In genomic region chr11:98599291-98599690, GRCm38 (mm10) we compare ENCODE assay signal across 13 mouse cellular contexts. TPM values are rescaled to one million over a fixed set of nuclear protein-coding genes. Genes with fewer than 3 reads are reported as not detected.
DNase-seq lines count a peak whose midpoint lies in the region; ATAC-seq and TF ChIP-seq lines count a peak whose summit lies in the region.
"Had no signal": no experiment of that assay in that cellular context is flagged by ENCODE, and none has a peak within 500 bp of the region (broad histone marks: within the 10 kb centered on the region; RNA-seq: fewer than 3 reads in every experiment).

No protein-coding gene starts in this region.

- no peak overlapping the region for H3K4me2 ChIP-seq in hindbrain, embryonic 13.5 days
- no peak overlapping the region for H3K4me2 ChIP-seq in hindbrain, embryonic 12.5 days (replicated peaks)
- peak overlapping the region; percentile 31; the same call in 1 of the 2 replicates for H3K4me2 ChIP-seq in forebrain, embryonic 15.5 days (replicated peaks)
- H3K4me2 ChIP-seq: kidney, embryonic 15.5 days had no signal

- WGBS in cerebellum, adult 2 months: 2% methylated on average over 18 of the region's 18 CpGs
- WGBS in hindbrain, embryonic 13.5 days: 37% methylated on average over 18 of the region's 18 CpGs
- WGBS in hindbrain, embryonic 12.5 days: 46% methylated on average over 18 of the region's 18 CpGs
- WGBS in forebrain, embryonic 15.5 days: 37% methylated on average over 18 of the region's 18 CpGs

- H3K27ac ChIP-seq in cerebellum, adult 2 months (ENCODE audit: insufficient read depth, low read length): no peak overlapping the region
- H3K27ac ChIP-seq in hindbrain, embryonic 13.5 days: no peak overlapping the region
- H3K27ac ChIP-seq in hindbrain, embryonic 12.5 days: no peak overlapping the region
- H3K27ac ChIP-seq in forebrain, embryonic 15.5 days (replicated peaks): no peak overlapping the region
- H3K27ac ChIP-seq: kidney, embryonic 15.5 days had no signal

- TF ChIP-seq POLR2A in cerebellum, adult 2 months (IDR thresholded peaks at IDR 0.05; ENCODE audit: borderline replicate concordance, insufficient read depth, low read length): no peak

- H3K27me3 ChIP-seq in cerebellum, adult 2 months (ENCODE audit: control insufficient read depth, insufficient read depth, low read length): no peaks in the 10 kb centered on the region
- peaks cover 48% of the 10 kb centered on the region for H3K27me3 ChIP-seq in hindbrain, embryonic 13.5 days
- peaks cover 43% of the 10 kb centered on the region for H3K27me3 ChIP-seq in hindbrain, embryonic 12.5 days
- H3K27me3 ChIP-seq in E14TG2a.4 (ENCODE audit: insufficient read depth, low read length): peaks cover 39% of the 10 kb centered on the region
- H3K27me3 ChIP-seq in forebrain, embryonic 15.5 days: peaks cover 4% of the 10 kb centered on the region; the same call in 1 of the 2 replicates

- H3K9ac ChIP-seq in hindbrain, embryonic 13.5 days: 0 out of 2 replicates have a peak overlapping the region, but pooled peaks have one; percentile 13
- no peak overlapping the region for H3K9ac ChIP-seq in hindbrain, embryonic 12.5 days
- no peak overlapping the region for H3K9ac ChIP-seq in forebrain, embryonic 15.5 days (replicated peaks)
- H3K9ac ChIP-seq: kidney, embryonic 15.5 days had no signal

- no peak for ATAC-seq in hindbrain, embryonic 13.5 days (ENCODE audit: low FRiP score)
- ATAC-seq in hindbrain, embryonic 12.5 days (ENCODE audit: low FRiP score): no peak
- no peak for ATAC-seq in forebrain, embryonic 15.5 days (replicated peaks)

- no peaks in the 10 kb centered on the region for H3K9me3 ChIP-seq in hindbrain, embryonic 13.5 days
- no peaks in the 10 kb centered on the region for H3K9me3 ChIP-seq in hindbrain, embryonic 12.5 days (replicated peaks)
- H3K9me3 ChIP-seq in E14TG2a.4 (ENCODE audit: low read length): no peaks in the 10 kb centered on the region
- no peaks in the 10 kb centered on the region for H3K9me3 ChIP-seq in forebrain, embryonic 15.5 days
- H3K9me3 ChIP-seq: kidney, embryonic 15.5 days had no signal

- H3K4me1 ChIP-seq in cerebellum, adult 2 months (ENCODE audit: control insufficient read depth, insufficient read depth, low read length): no peaks in the 10 kb centered on the region
- peaks cover 13% of the 10 kb centered on the region; the same call in 1 of the 2 replicates for H3K4me1 ChIP-seq in hindbrain, embryonic 13.5 days (replicated peaks)
- peaks cover 7% of the 10 kb centered on the region for H3K4me1 ChIP-seq in hindbrain, embryonic 12.5 days
- peaks cover 33% of the 10 kb centered on the region for H3K4me1 ChIP-seq in E14TG2a.4 (replicated peaks; ENCODE audit: low read depth, low read length)
- H3K4me1 ChIP-seq in forebrain, embryonic 15.5 days: peaks cover 12% of the 10 kb centered on the region

- DNase-seq in cerebellum, adult 2 months: no peak
- DNase-seq in cerebellum, adult 11-12 months: no peak
- DNase-seq in spleen, adult 18-20 months: no peak
- DNase-seq in right cerebral cortex, postnatal 10 days (ENCODE audit: low spot score in 2 of 2): no peak
- DNase-seq: adrenal gland, adult 8-10 months; layer of hippocampus, adult 9-11 months had no signal

- TF ChIP-seq CTCF in cerebellum, adult 2 months (IDR thresholded peaks at IDR 0.05; ENCODE audit: borderline replicate concordance, insufficient read depth, low read depth, low read length): no peak
- TF ChIP-seq CTCF in E14TG2a.4 (conservative IDR thresholded peaks at IDR 0.05; ENCODE audit: low read length): no peak

- H3K36me3 ChIP-seq in hindbrain, embryonic 13.5 days: no peaks in the 10 kb centered on the region
- no peaks in the 10 kb centered on the region for H3K36me3 ChIP-seq in hindbrain, embryonic 12.5 days
- H3K36me3 ChIP-seq in E14TG2a.4 (ENCODE audit: insufficient read depth, low read length): no peaks in the 10 kb centered on the region
- no peaks in the 10 kb centered on the region for H3K36me3 ChIP-seq in forebrain, embryonic 15.5 days
- H3K36me3 ChIP-seq: kidney, embryonic 15.5 days had no signal

- peak overlapping the region; percentile 58 for H3K4me3 ChIP-seq in cerebellum, adult 2 months (replicated peaks; ENCODE audit: insufficient read depth, low read depth, low read length)
- no peak overlapping the region for H3K4me3 ChIP-seq in hindbrain, embryonic 13.5 days
- H3K4me3 ChIP-seq in hindbrain, embryonic 12.5 days: no peak overlapping the region
- H3K4me3 ChIP-seq in E14TG2a.4 (replicated peaks; ENCODE audit: low read length): peak overlapping the region; percentile 69
- H3K4me3 ChIP-seq in forebrain, embryonic 15.5 days: no peak overlapping the region
- H3K4me3 ChIP-seq: kidney, embryonic 15.5 days had no signal

RNA-seq across cellular contexts. Expression of gene Lrrc3c, which starts 1.2 kb away (rescaled TPM):
- 0.41 TPM in 1 of 2 replicates, not detected in the other for polyA plus RNA-seq in cerebellum, adult 2 months (2012; rRNA removed)
- not detected in 2 replicates for polyA plus RNA-seq in hindbrain, embryonic 13.5 days (2015; fragmentation: Nextera tagmentation; extraction: Ambion mirVana)
- polyA plus RNA-seq in hindbrain, embryonic 12.5 days (2016; fragmentation: Nextera tagmentation; extraction: Ambion mirVana): not detected in 2 replicates
- not detected in 2 replicates for polyA plus RNA-seq in forebrain, embryonic 15.5 days (2015; fragmentation: Nextera tagmentation; extraction: Ambion mirVana)
- polyA plus RNA-seq: kidney, embryonic 15.5 days; limb, embryonic 14.5 days; spleen, adult 2 months had no signal

RNA-seq across cellular contexts. Expression of gene Ormdl3, which starts 12.1 kb away (rescaled TPM):
- 64.6 and 66.8 TPM in 2 replicates for polyA plus RNA-seq in cerebellum, adult 2 months (2012; rRNA removed)
- 91.1 and 91.8 TPM in 2 replicates for polyA plus RNA-seq in hindbrain, embryonic 13.5 days (2015; fragmentation: Nextera tagmentation; extraction: Ambion mirVana)
- polyA plus RNA-seq in hindbrain, embryonic 12.5 days (2016; fragmentation: Nextera tagmentation; extraction: Ambion mirVana): 69.8 and 71.4 TPM in 2 replicates
- polyA plus RNA-seq in forebrain, embryonic 15.5 days (2015; fragmentation: Nextera tagmentation; extraction: Ambion mirVana): 106 and 115 TPM in 2 replicates

RNA-seq across cellular contexts. Expression of gene Gm12355, which starts 26.2 kb away (rescaled TPM):
- polyA plus RNA-seq in cerebellum, adult 2 months (2012; rRNA removed): 0.33 and 0.35 TPM in 2 replicates
- polyA plus RNA-seq in hindbrain, embryonic 13.5 days (2015; fragmentation: Nextera tagmentation; extraction: Ambion mirVana): 0.82 and 1.2 TPM in 2 replicates
- 0.49 and 0.55 TPM in 2 replicates for polyA plus RNA-seq in hindbrain, embryonic 12.5 days (2016; fragmentation: Nextera tagmentation; extraction: Ambion mirVana)
- 0.52 and 0.83 TPM in 2 replicates for polyA plus RNA-seq in forebrain, embryonic 15.5 days (2015; fragmentation: Nextera tagmentation; extraction: Ambion mirVana)
- polyA plus RNA-seq: spleen, adult 2 months had no signal

RNA-seq across cellular contexts. Expression of gene Gsdma3, which starts 26.9 kb away (rescaled TPM):
- not detected in 2 replicates for polyA plus RNA-seq in cerebellum, adult 2 months (2012; rRNA removed)
- polyA plus RNA-seq in hindbrain, embryonic 13.5 days (2015; fragmentation: Nextera tagmentation; extraction: Ambion mirVana): not detected in 2 replicates
- polyA plus RNA-seq in hindbrain, embryonic 12.5 days (2016; fragmentation: Nextera tagmentation; extraction: Ambion mirVana): not detected in 2 replicates
- polyA plus RNA-seq in forebrain, embryonic 15.5 days (2015; fragmentation: Nextera tagmentation; extraction: Ambion mirVana): not detected in 2 replicates
- polyA plus RNA-seq: kidney, embryonic 15.5 days; limb, embryonic 14.5 days; spleen, adult 2 months had no signal

RNA-seq across cellular contexts. Expression of gene Gsdma2, which starts 47.3 kb away (rescaled TPM):
- not detected in 2 replicates for polyA plus RNA-seq in cerebellum, adult 2 months (2012; rRNA removed)
- 0.17 TPM in 1 of 2 replicates, not detected in the other for polyA plus RNA-seq in hindbrain, embryonic 13.5 days (2015; fragmentation: Nextera tagmentation; extraction: Ambion mirVana)
- not detected in 2 replicates for polyA plus RNA-seq in hindbrain, embryonic 12.5 days (2016; fragmentation: Nextera tagmentation; extraction: Ambion mirVana)
- not detected in 2 replicates for polyA plus RNA-seq in forebrain, embryonic 15.5 days (2015; fragmentation: Nextera tagmentation; extraction: Ambion mirVana)
- polyA plus RNA-seq: kidney, embryonic 15.5 days; limb, embryonic 14.5 days; spleen, adult 2 months had no signal

Comparison
In these comparisons a context has a peak if more than half of its experiments do, and no peak if none do; other contexts are left out.
1. H3K4me3 ChIP-seq: peak in cerebellum, adult 2 months (single experiment) and E14TG2a.4 (single experiment); none in hindbrain, embryonic 13.5 days (single experiment), hindbrain, embryonic 12.5 days (single experiment) and forebrain, embryonic 15.5 days (single experiment).